Mouse (Mus musculus) kidney, embryonic 14.5 days (tissue): ENCODE data around the gene Ephb1. TPM values are rescaled to one million over a fixed set of nuclear protein-coding genes. Genes with fewer than 3 reads are reported as not detected.

ENCODE experiments used
- ATAC-seq: fragments of 200-750 bp; cut with Nextera tagmentation; 2 replicates; pipeline ENCODE4 v1.8.0; 2017; ENCODE audit warnings: moderate number of reproducible peaks, mild to moderate bottlenecking, moderate TSS enrichment, moderate library complexity; ENCODE audit not compliant: low FRiP score, low TSS enrichment
- H3K27ac ChIP-seq: fragments of 300-500 bp; sonication (generic); 2 replicates; pipeline ENCODE4 v1.5.1; 2014; ENCODE audit warnings: low read depth, mild to moderate bottlenecking, low read length, moderate library complexity, mixed read lengths
- H3K27me3 ChIP-seq: fragments of 300-500 bp; sonication (generic); 2 replicates; pipeline ENCODE4 v1.6.1; 2014; ENCODE audit warnings: mild to moderate bottlenecking, low read length; ENCODE audit not compliant: control insufficient read depth, insufficient read depth
- H3K36me3 ChIP-seq: fragments of 300-500 bp; sonication (generic); 2 replicates; pipeline ENCODE4 v1.6.1; 2014; ENCODE audit warnings: low read length, mixed read lengths; ENCODE audit not compliant: control insufficient read depth, insufficient read depth
- H3K4me1 ChIP-seq: fragments of 300-500 bp; sonication (generic); 2 replicates; pipeline ENCODE4 v1.6.1; 2014; ENCODE audit warnings: low read length, mixed read lengths; ENCODE audit not compliant: control insufficient read depth, insufficient read depth
- H3K4me2 ChIP-seq: fragments of 300-500 bp; sonication (generic); replicated peaks from 2 replicates; pipeline ENCODE4 v1.6.1; 2014; ENCODE audit warnings: low read depth, mild to moderate bottlenecking, low read length
- H3K4me3 ChIP-seq: fragments of 300-500 bp; sonication (generic); 2 replicates; pipeline ENCODE4 v1.5.1; 2014; ENCODE audit warnings: mild to moderate bottlenecking, low read length
- H3K9ac ChIP-seq: fragments of 300-500 bp; sonication (generic); 2 replicates; pipeline ENCODE4 v1.6.1; 2014; ENCODE audit warnings: low read depth, mild to moderate bottlenecking, low read length, moderate library complexity
- H3K9me3 ChIP-seq: fragments of 300-500 bp; sonication (generic); 2 replicates; pipeline ENCODE4 v1.6.1; 2016; ENCODE audit warnings: low read length; ENCODE audit not compliant: control insufficient read depth
- WGBS: fragments of 180-500 bp; shearing (Covaris S2); extraction: QIAGEN DNeasy Blood & Tissue Kit; methylation state at CpG from one replicate; pipeline ENCODE4 v1.1.7; 2014; 5-methylcytosine and 5-hydroxymethylcytosine counted together
- polyA plus RNA-seq: library from polyadenylated mRNA; unstranded; fragments of >200 nt; fragmentation: Nextera tagmentation; extraction: Ambion mirVana; gene quantifications from 2 replicates; pipeline ENCODE4 v1.2.1, GENCODE M21; 2014

Gene Ephb1
- polyA plus RNA-seq, 1 experiment from 2014 or later: 4.9 TPM

DNA sequence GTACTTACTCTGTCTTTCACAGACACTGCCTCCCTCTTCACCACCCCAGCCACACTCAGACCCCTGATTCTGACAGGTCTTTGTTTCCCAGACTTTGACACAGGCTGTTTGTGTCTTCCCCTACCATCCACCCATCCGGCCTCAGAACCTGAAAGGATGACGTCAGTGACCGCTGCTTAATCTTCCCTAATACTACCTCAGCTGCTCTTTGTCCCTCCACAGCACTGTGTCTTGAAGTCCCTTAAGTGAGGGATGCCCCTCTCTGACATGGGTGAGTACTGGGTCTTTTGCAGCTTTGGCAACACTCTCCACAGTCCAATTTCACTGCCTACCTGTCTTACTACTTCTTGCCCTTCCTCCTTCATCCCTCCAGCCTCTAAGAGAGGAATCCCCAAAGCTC, 1.2 kb upstream of the Ephb1 start:
- 74% methylated on average over 3 of the region's 3 CpGs for WGBS
- no peak for ATAC-seq
- peaks cover 52% of the 10 kb centered on the region for H3K27me3 ChIP-seq
- H3K9me3 ChIP-seq: no peaks in the 10 kb centered on the region
- no peaks in the 10 kb centered on the region for H3K36me3 ChIP-seq
- peaks cover 3% of the 10 kb centered on the region; the same call in 1 of the 2 replicates for H3K4me1 ChIP-seq
- no peak overlapping the region for H3K4me2 ChIP-seq
- H3K9ac ChIP-seq: no peak overlapping the region
- no peak overlapping the region for H3K4me3 ChIP-seq
- no peak overlapping the region for H3K27ac ChIP-seq

DNA sequence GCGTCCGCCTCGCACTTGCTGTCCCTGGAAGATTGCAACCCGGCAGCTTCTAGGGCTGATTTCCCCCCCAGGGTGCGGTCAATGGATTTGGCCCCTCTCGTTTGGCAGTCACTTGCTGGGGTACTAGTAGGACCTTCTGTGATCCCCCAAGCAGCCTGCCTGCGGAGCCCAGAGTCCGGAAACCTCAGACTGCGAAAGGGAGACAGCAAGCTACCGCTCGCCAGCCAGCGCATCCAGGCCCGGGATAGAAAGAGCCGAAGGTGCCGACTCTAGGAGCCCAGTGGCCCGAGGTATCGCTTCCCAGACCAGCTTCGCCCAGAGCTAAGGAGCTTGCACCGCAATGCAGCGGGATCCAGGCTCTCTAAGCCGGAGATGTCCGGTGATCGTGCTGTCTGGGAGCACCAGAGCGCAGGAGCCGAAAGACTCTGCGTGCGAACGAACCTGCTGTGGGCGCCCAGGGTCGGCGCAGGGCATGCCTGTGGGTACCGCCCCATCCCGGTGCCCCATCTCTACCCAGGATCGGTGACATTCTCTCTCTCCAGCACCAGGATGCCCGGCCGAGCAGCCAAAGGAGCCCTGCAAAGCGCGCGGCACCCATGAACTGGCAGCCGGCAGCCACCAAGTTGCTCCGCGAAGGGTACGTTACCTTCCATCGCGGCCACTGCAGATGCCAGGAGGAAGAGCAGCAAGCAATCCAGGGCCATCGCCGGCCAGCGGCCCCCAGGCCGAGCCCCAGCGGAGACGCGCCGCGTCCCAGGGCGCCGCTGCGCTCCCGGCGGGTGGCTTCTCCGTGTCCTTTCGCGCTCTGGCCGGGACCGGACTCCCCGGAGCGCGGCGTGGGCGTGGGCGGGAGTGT, 629 bp downstream of the Ephb1 start:
- ATAC-seq: peak; percentile 29; the same call in 1 of the 2 replicates
- Histone ChIP-seq H3K27ac (no peak overlapping the region), H3K4me2 (peak overlapping the region; percentile 95), H3K27me3 (peaks cover 68% of the 10 kb centered on the region), H3K9ac (peak overlapping the region; percentile 47), H3K9me3 (no peaks in the 10 kb centered on the region), H3K36me3 (no peaks in the 10 kb centered on the region), H3K4me3 (peak overlapping the region; percentile 57), H3K4me1 (peaks cover 3% of the 10 kb centered on the region; the same call in 1 of the 2 replicates)
- WGBS: under 1% methylated on average over 70 of the region's 70 CpGs

DNA sequence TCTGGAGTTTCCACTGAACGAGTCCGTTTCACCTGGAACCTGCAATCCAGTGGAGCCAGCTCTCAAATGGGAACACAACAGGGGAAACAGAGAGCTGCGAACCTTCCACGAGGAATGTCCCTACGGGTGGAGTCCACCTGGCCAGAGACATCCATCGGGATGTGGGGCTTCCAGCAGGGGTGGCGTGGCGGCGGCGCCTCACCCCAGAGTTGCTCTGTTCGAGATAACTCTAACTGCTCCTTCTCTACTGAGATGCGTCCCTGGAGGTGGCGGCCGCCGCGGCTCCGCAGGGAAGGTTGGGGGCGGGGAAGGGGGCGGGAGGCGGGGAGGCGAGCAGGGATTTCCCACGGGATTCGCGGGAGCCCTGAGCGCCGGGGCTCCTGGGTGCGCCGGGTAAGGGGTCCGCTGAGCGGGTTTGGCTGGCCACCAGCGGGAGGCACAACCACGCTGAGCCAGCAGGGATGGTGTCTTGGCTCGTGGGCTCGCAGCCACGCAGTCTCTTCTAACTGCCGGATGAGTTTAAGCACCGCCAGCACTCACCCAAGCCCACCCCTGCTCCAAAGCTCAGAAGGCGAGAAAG, 1.3 kb downstream of the Ephb1 start:
- peaks cover 72% of the 10 kb centered on the region for H3K27me3 ChIP-seq
- peak overlapping the region; percentile 95 for H3K4me2 ChIP-seq
- WGBS: under 1% methylated on average over 35 of the region's 38 CpGs
- H3K4me1 ChIP-seq: peaks cover 3% of the 10 kb centered on the region; the same call in 1 of the 2 replicates
- H3K4me3 ChIP-seq: peak overlapping the region; percentile 57
- H3K9me3 ChIP-seq: no peaks in the 10 kb centered on the region
- no peak overlapping the region for H3K27ac ChIP-seq
- ATAC-seq: no peak
- peak overlapping the region; percentile 24; the same call in 1 of the 2 replicates for H3K9ac ChIP-seq
- no peaks in the 10 kb centered on the region for H3K36me3 ChIP-seq

DNA sequence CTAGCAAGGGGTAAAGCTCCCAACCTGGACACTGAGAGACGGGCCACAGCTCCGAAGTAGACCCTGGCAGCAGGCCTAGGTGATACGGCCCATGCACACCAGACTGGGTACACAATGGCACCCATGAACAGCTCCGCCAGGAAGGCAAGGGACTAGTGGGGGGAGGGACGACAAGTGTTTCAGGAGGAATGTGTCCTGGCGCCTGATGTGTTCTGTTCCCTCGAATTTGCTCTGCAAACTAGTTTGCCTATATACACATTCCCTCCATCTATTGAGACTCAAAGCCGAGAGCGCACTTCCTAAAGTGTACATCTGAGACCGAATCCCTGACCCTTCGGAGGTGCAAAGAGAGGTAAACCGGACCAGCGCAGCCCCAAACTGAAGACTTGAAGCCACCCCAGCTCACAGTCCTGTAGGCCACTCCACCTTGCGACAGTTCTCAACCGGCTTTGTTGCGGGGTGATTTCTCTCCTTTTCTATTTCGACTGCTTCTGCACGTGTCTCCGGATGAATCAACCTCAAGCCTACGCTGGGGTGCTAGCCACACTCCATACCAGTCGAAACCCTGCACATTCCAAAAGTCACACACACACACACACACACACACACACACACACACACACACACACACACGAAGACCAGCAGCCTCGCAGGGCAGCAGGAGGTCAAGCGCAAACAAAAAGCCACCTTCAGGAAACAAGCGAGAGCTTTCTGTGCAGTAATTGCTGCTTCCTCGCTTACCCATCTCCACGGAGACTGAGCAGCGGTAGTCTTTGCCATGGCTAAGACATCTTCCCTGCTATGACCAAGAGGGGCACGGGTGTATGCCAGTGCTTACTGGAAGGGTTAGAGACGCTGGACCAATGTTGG, 2.1 kb downstream of the Ephb1 start:
- Histone ChIP-seq H3K4me1 (peaks cover 3% of the 10 kb centered on the region; the same call in 1 of the 2 replicates), H3K27me3 (peaks cover 72% of the 10 kb centered on the region), H3K27ac (no peak overlapping the region), H3K9ac (no peak overlapping the region), H3K9me3 (no peaks in the 10 kb centered on the region), H3K36me3 (no peaks in the 10 kb centered on the region), H3K4me2 (peak overlapping the region; percentile 95), H3K4me3 (peak overlapping the region; percentile 57)
- 4% methylated on average over 30 of the region's 30 CpGs for WGBS
- ATAC-seq: no peak

DNA sequence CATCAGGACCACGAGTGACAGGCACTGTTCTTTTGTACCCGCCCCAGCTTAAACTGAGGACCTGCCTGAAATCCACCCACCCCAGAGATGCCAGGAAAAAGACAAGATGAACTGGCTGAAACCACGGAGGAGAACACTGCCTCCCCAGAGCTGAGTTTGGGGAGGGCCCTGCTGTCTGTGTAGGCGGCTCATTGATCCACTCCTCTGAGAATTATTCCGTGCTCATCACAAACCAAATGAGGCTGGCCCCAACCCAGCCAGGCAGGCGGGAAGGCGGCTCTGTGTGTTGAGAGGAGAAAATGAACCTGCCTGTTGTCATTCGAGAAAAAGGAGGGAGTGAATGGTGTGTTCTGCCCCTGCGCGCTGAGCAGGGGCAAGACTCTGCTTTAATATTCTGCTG, 2.8 kb downstream of the Ephb1 start:
- H3K9me3 ChIP-seq: no peaks in the 10 kb centered on the region
- no peak overlapping the region for H3K27ac ChIP-seq
- peaks cover 3% of the 10 kb centered on the region; the same call in 1 of the 2 replicates for H3K4me1 ChIP-seq
- H3K4me3 ChIP-seq: no peak overlapping the region
- H3K27me3 ChIP-seq: peaks cover 72% of the 10 kb centered on the region
- WGBS: 7% methylated on average over 10 of the region's 10 CpGs
- H3K9ac ChIP-seq: no peak overlapping the region
- H3K36me3 ChIP-seq: no peaks in the 10 kb centered on the region
- no peak for ATAC-seq
- H3K4me2 ChIP-seq: no peak overlapping the region

DNA sequence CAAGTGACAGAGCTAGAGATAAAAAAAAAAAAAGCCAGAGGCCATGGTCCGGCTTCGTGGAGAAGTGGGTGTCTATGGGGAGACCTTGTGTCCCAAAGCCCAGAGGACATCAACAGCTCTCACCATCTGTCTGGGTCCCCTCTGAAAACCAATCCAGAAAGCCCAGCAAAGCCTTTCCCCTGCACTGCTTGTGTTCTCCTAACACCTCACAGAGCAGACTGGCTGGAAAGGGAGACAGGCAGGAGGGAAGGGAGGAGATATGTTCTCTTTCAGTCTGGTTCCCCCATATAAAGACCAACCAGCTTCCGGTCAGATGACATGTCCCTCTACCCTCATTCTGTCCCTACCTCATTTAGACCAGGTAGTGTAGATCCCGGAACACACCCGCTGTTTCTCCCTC, 3.3 kb downstream of the Ephb1 start:
- Histone ChIP-seq H3K9me3 (no peaks in the 10 kb centered on the region), H3K27me3 (peaks cover 74% of the 10 kb centered on the region), H3K4me1 (peaks cover 3% of the 10 kb centered on the region; the same call in 1 of the 2 replicates), H3K4me3 (no peak overlapping the region), H3K9ac (no peak overlapping the region), H3K27ac (no peak overlapping the region), H3K4me2 (no peak overlapping the region), H3K36me3 (no peaks in the 10 kb centered on the region)
- WGBS: 38% methylated on average over 5 of the region's 5 CpGs
- no peak for ATAC-seq

DNA sequence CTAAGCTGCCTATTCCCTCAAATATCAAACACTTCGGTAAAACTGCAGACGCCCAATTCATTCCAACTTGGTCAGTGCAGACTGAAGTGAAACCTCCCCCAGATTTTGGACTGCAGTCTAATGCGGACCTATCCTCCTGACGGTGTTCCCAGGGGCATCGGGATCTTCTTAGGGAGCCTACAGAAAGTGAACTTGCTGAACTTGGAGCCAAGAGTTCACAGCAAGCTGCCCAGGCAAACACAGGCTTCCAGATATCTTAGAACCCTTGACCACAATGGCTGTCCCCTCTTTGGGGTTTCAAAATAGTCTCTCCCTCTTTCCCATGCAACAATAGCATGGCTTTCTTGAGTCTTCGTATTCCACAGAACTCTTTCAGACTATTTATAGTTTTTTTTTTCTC, 3.8 kb downstream of the Ephb1 start:
- H3K4me2 ChIP-seq: no peak overlapping the region
- H3K36me3 ChIP-seq: no peaks in the 10 kb centered on the region
- no peak overlapping the region for H3K27ac ChIP-seq
- peaks cover 3% of the 10 kb centered on the region; the same call in 1 of the 2 replicates for H3K4me1 ChIP-seq
- no peak for ATAC-seq
- no peak overlapping the region for H3K4me3 ChIP-seq
- WGBS: 78% methylated on average over 6 of the region's 6 CpGs
- no peaks in the 10 kb centered on the region for H3K9me3 ChIP-seq
- peaks cover 74% of the 10 kb centered on the region for H3K27me3 ChIP-seq
- H3K9ac ChIP-seq: no peak overlapping the region

DNA sequence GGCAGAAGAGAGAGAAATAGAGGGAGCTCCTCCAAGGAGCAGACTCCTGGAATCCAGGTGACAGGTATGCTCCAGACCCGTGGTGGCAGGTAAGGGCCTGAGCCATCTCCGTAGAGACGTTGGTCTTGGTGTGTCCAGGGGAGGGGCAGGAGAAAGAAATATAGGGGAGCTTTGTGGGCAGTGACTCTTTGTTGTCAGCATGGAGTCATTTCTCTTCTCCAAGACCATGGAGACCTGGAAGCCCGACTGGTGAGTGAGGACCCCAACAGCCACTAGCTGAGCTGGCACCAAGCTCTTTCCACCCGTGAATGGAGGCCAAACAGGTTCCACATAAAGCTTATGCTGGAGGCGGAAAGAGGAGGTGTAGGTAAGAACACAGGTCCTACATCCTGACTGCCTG, 4.4 kb downstream of the Ephb1 start:
- Histone ChIP-seq H3K9me3 (no peaks in the 10 kb centered on the region), H3K27me3 (peaks cover 68% of the 10 kb centered on the region), H3K9ac (no peak overlapping the region), H3K4me1 (peaks cover 3% of the 10 kb centered on the region; the same call in 1 of the 2 replicates), H3K4me2 (no peak overlapping the region), H3K27ac (no peak overlapping the region), H3K4me3 (no peak overlapping the region), H3K36me3 (no peaks in the 10 kb centered on the region)
- WGBS: 84% methylated on average over 6 of the region's 6 CpGs
- no peak for ATAC-seq
